Mouse (Mus musculus) hindbrain, embryonic 14.5 days (tissue): ENCODE data around the gene Cntnap5a. TPM values are rescaled to one million over a fixed set of nuclear protein-coding genes. Genes with fewer than 3 reads are reported as not detected.

Experiments used
- ATAC-seq: fragments of 200-750 bp; cut with Nextera tagmentation; 2 replicates; pipeline ENCODE4 v1.8.0; 2017; ENCODE audit warnings: moderate number of reproducible peaks, mild to moderate bottlenecking, moderate TSS enrichment, moderate library complexity; ENCODE audit not compliant: low FRiP score
- DNase-seq: peaks from one replicate; pipeline ENCODE4 v3.0.0-alpha.2; 2015; ENCODE audit warnings: low spot score
- H3K27ac ChIP-seq: fragments of 300-500 bp; sonication (generic); 2 replicates; pipeline ENCODE4 v1.5.1; 2014; ENCODE audit warnings: mild to moderate bottlenecking, moderate library complexity
- H3K27me3 ChIP-seq: fragments of 300-500 bp; sonication (generic); 2 replicates; pipeline ENCODE4 v1.6.1; 2014; ENCODE audit warnings: mild to moderate bottlenecking, low read length, mixed read lengths; ENCODE audit not compliant: control insufficient read depth, insufficient read depth
- H3K36me3 ChIP-seq: fragments of 300-500 bp; sonication (generic); replicated peaks from 2 replicates; pipeline ENCODE4 v1.6.1; 2014; ENCODE audit not compliant: control insufficient read depth, insufficient read depth
- H3K4me1 ChIP-seq: fragments of 300-500 bp; sonication (generic); replicated peaks from 2 replicates; pipeline ENCODE4 v1.6.1; 2014; ENCODE audit warnings: antibody characterized with exemption, low read length, mixed read lengths; ENCODE audit not compliant: control insufficient read depth, insufficient read depth
- H3K4me2 ChIP-seq: fragments of 300-500 bp; sonication (generic); replicated peaks from 2 replicates; pipeline ENCODE4 v1.6.1; 2014; ENCODE audit warnings: mild to moderate bottlenecking, moderate library complexity
- H3K4me3 ChIP-seq: fragments of 300-500 bp; sonication (generic); replicated peaks from 2 replicates; pipeline ENCODE4 v1.5.1; 2014; ENCODE audit warnings: mild to moderate bottlenecking, low read length
- H3K9ac ChIP-seq: fragments of 300-500 bp; sonication (generic); 2 replicates; pipeline ENCODE4 v1.6.1; 2014
- H3K9me3 ChIP-seq: fragments of 300-500 bp; sonication (generic); 2 replicates; pipeline ENCODE4 v1.6.1; 2016; ENCODE audit warnings: low read length; ENCODE audit not compliant: control insufficient read depth
- WGBS: fragments of 180-500 bp; shearing (Covaris S2); extraction: QIAGEN DNeasy Blood & Tissue Kit; methylation state at CpG from one replicate; pipeline ENCODE4 v1.1.7; 2014; 5-methylcytosine and 5-hydroxymethylcytosine counted together
- polyA plus RNA-seq: library from polyadenylated mRNA; unstranded; fragments of >200 nt; fragmentation: Nextera tagmentation; extraction: Ambion mirVana; gene quantifications from 2 replicates; pipeline ENCODE4 v1.2.1, GENCODE M21; 2014

The Cntnap5a gene
- polyA plus RNA-seq, 1 experiment from 2014 or later: 2.5 TPM

GRCm38 (mm10) chr1:115847605-115848004 lies 163.0 kb downstream of the Cntnap5a start:
- H3K9me3 ChIP-seq: no peaks in the 10 kb centered on the region
- H3K4me3 ChIP-seq: no peak overlapping the region
- ATAC-seq: no peak
- no peaks in the 10 kb centered on the region for H3K27me3 ChIP-seq
- H3K9ac ChIP-seq: no peak overlapping the region
- H3K4me1 ChIP-seq: no peaks in the 10 kb centered on the region
- H3K36me3 ChIP-seq: no peaks in the 10 kb centered on the region
- H3K4me2 ChIP-seq: no peak overlapping the region
- no peak overlapping the region for H3K27ac ChIP-seq
- DNase-seq: no peak
- 60% methylated on average over 2 of the region's 2 CpGs for WGBS

DNA sequence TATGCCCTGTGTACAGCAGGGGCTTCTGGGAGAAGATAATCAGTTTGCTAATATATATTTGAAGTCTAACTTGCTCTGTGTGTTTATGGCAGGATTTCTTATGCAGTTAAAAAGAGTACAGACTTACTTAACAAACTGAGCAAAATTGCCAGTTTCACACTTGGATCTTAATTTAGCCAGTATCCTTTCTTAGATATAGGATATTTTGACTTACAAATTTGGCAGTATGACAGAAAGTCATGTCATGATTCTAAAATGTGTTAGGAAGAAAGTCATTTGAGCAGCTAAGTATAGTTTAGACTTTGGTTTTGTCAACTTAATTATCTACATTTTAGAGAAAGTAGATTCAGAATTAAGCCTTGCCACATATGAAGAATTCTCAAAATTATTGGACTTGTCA lies 167.7 kb downstream of the Cntnap5a start:
- no peaks in the 10 kb centered on the region for H3K27me3 ChIP-seq
- ATAC-seq: no peak
- no peaks in the 10 kb centered on the region for H3K36me3 ChIP-seq
- no peak overlapping the region for H3K27ac ChIP-seq
- no peaks in the 10 kb centered on the region for H3K4me1 ChIP-seq
- DNase-seq: no peak
- H3K4me2 ChIP-seq: no peak overlapping the region
- no peak overlapping the region for H3K9ac ChIP-seq
- no peaks in the 10 kb centered on the region for H3K9me3 ChIP-seq
- H3K4me3 ChIP-seq: no peak overlapping the region

DNA sequence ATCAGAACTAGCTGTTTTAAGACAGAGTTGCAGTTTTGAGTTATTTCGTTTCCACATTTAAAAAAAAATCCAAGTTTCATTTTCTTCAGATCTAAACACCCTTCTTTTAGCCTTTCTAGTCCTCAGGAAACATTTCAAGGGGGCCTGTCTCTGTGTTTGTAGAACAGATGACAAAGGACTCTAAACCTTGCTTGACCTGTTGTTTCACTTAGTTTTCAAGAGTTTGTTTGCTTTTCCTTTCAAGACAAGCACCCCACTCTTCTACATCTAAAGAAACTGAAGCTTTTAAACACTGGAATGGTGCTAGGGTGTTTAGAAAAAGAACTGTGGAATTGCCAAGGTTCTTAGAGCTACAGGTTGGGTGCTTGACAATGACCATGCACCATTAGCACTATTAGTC lies 233.8 kb downstream of the Cntnap5a start:
- Histone ChIP-seq H3K4me1 (no peaks in the 10 kb centered on the region), H3K27me3 (no peaks in the 10 kb centered on the region), H3K36me3 (no peaks in the 10 kb centered on the region), H3K4me3 (no peak overlapping the region), H3K9me3 (peaks cover 13% of the 10 kb centered on the region), H3K27ac (no peak overlapping the region), H3K4me2 (no peak overlapping the region), H3K9ac (no peak overlapping the region)
- ATAC-seq: no peak
- 71% methylated on average over 1 of the region's 1 CpGs for WGBS
- no peak for DNase-seq

DNA sequence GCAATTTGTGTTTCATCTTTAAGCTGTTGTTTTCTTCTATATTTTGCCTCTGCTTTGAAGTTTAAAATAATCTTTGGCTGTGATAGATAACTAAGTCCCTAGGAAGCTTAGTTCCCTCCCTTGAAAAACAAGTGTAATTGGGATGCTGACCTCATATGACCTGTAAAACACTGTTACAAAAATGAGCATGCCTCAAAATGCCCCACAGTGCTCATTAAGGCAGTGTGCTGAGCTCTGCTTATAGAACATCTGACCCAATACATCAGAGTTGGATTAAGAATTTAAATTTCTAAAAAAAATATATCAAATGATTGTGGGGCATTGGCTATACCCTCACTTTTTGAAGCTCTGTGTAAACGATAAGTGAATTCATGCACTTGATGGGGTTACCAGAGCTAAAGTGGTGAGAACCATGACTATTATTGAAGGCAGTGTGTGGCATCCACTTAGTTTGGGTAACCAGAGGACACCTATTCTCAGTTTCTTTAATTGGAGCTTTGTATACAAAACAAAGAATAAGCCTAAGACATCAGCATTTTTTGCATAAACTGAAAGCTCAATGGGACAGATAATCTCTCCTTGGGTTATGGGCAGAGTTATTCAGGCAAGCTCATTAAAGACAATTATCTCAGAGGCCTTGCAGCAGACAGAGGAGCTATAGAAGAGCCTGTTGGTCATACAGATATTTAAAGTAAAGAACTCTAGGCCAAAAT lies 241.6 kb downstream of the Cntnap5a start:
- ATAC-seq: no peak
- WGBS: 74% methylated on average over 1 of the region's 1 CpGs
- DNase-seq: no peak

DNA sequence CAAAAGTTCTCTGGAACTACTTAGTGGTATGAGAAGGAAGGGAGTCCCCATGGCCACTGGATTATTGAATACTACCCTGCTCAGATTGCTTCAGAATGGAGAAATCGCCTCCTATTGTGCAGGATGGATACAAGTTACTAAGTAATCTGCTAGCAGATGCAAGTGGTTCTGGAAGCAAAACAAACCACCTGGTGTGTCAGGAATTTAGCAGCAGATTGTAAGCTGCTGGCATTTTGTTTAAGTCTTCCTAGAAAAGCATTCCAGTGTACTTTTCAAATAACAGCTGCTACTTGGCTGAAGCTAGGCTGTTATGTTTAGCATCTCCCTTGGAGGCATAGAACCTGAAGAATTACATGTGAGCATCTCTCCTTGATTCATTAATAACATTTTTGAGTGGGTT lies 247.5 kb downstream of the Cntnap5a start:
- Histone ChIP-seq H3K27me3 (no peaks in the 10 kb centered on the region), H3K27ac (no peak overlapping the region), H3K4me1 (no peaks in the 10 kb centered on the region), H3K9me3 (no peaks in the 10 kb centered on the region), H3K9ac (no peak overlapping the region), H3K4me3 (no peak overlapping the region), H3K36me3 (no peaks in the 10 kb centered on the region), H3K4me2 (no peak overlapping the region)
- ATAC-seq: no peak
- WGBS: 22% methylated on average over 1 of the region's 1 CpGs
- DNase-seq: no peak

More for the DNA sequence above, 241.6 kb downstream of the Cntnap5a start:
- no peaks in the 10 kb centered on the region for H3K9me3 ChIP-seq
- H3K27me3 ChIP-seq: no peaks in the 10 kb centered on the region
- no peaks in the 10 kb centered on the region for H3K4me1 ChIP-seq
- H3K4me3 ChIP-seq: no peak overlapping the region
- H3K4me2 ChIP-seq: no peak overlapping the region
- no peak overlapping the region for H3K9ac ChIP-seq
- no peak overlapping the region for H3K27ac ChIP-seq
- no peaks in the 10 kb centered on the region for H3K36me3 ChIP-seq

DNA sequence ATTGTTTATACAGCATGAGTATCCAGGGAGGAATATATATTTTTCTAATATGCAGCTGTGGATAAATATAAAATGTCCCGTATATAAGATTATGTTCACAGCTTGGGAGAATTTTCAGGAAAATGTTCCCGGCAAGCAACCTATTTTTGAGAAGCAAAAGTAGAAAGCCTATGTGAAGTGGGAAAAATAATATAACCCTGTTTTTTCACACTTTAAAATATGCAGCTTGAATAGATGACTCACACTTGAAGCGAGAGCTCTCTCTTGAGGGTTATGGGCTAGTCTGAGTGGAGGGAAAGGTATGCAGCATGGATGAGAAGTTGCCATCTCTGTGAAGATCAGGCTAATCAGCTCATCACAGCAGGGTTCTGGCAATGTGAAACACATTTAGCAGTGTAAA lies 261.3 kb downstream of the Cntnap5a start:
- Histone ChIP-seq H3K27me3 (no peaks in the 10 kb centered on the region), H3K4me3 (no peak overlapping the region), H3K27ac (no peak overlapping the region), H3K4me1 (no peaks in the 10 kb centered on the region), H3K9me3 (no peaks in the 10 kb centered on the region), H3K36me3 (no peaks in the 10 kb centered on the region), H3K9ac (no peak overlapping the region), H3K4me2 (no peak overlapping the region)
- ATAC-seq (no peak), DNase-seq (no peak)
- WGBS: 81% methylated on average over 3 of the region's 3 CpGs

DNA sequence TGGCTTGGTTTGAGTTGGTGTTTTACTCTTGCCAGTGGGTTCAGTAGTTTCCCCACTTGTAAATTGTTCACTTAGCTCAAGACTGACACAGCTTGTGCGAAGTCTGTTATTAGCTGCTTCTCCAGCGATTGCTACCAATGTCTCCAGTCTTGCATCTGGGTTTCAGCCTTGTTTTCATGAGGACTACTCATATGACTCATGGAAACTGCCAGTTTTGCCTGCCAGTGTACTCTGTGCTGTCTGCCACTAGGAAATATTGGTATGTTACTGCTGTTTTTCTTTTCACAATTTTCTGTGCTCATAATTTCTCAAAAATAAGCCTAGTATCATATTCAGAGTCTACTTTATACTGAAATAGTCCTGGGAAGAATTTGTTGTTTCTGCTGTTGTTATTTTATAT lies 272.0 kb downstream of the Cntnap5a start:
- no peak overlapping the region for H3K4me2 ChIP-seq
- no peak overlapping the region for H3K4me3 ChIP-seq
- no peaks in the 10 kb centered on the region for H3K27me3 ChIP-seq
- no peak for ATAC-seq
- H3K27ac ChIP-seq: no peak overlapping the region
- H3K36me3 ChIP-seq: no peaks in the 10 kb centered on the region
- DNase-seq: no peak
- no peaks in the 10 kb centered on the region for H3K9me3 ChIP-seq
- H3K4me1 ChIP-seq: no peaks in the 10 kb centered on the region
- no peak overlapping the region for H3K9ac ChIP-seq
- 95% methylated on average over 2 of the region's 2 CpGs for WGBS

DNA sequence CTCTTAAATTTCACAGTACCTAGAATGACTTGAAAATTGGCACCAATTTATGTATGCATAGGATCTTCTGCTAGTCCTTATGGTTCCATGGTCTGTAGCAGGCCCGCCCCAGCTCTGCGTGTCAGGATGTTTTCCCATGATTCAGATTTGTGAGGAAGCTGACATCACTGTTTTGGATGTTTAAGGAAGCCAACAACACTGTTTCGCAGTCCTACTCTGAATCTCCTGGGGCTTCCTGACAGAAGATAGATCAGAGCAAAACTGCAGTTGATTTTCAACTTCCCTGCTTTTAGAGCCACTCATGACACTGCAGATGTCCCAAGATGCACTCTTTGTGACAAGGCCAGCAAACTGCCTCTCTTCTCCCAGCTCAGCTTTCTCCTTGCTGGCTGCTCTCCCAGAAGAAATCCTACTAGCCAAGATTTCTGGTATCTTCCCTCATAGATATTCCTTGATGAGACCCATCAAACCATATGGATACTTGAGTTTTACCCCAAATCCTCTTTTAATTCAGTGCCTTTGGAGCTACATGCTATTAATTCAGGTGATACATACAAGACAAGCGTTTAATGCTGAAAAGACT lies 280.5 kb downstream of the Cntnap5a start:
- no peak overlapping the region for H3K27ac ChIP-seq
- ATAC-seq: no peak
- no peak overlapping the region for H3K4me2 ChIP-seq
- H3K9me3 ChIP-seq: no peaks in the 10 kb centered on the region
- WGBS: 88% methylated on average over 4 of the region's 4 CpGs
- no peaks in the 10 kb centered on the region for H3K36me3 ChIP-seq
- no peaks in the 10 kb centered on the region for H3K27me3 ChIP-seq
- no peak for DNase-seq
- H3K4me3 ChIP-seq: no peak overlapping the region
- H3K9ac ChIP-seq: no peak overlapping the region
- H3K4me1 ChIP-seq: no peaks in the 10 kb centered on the region

GRCm38 (mm10) chr1:115990204-115990603 lies 305.6 kb downstream of the Cntnap5a start:
- no peak for ATAC-seq
- no peak overlapping the region for H3K27ac ChIP-seq
- H3K9ac ChIP-seq: no peak overlapping the region
- H3K9me3 ChIP-seq: no peaks in the 10 kb centered on the region
- DNase-seq: no peak
- H3K36me3 ChIP-seq: no peaks in the 10 kb centered on the region
- 91% methylated on average over 1 of the region's 1 CpGs for WGBS
- no peak overlapping the region for H3K4me2 ChIP-seq
- no peaks in the 10 kb centered on the region for H3K27me3 ChIP-seq
- no peak overlapping the region for H3K4me3 ChIP-seq
- H3K4me1 ChIP-seq: no peaks in the 10 kb centered on the region
